Mouse (Mus musculus) embryonic fibroblast, embryonic 13.5 days (primary cell): Measurements from ENCODE around the gene Lgals9.

Experiments used
- CTCF ChIP-seq: IDR thresholded peaks from 2 replicates; pipeline ENCODE4 v1.5.1; 2011; ENCODE audit warnings: mild to moderate bottlenecking, control low read depth, low read length, moderate library complexity, borderline replicate concordance; ENCODE audit not compliant: insufficient read depth
- POLR2A ChIP-seq: IDR thresholded peaks from 2 replicates; pipeline ENCODE4 v1.6.1; 2011; ENCODE audit warnings: low read depth, mild to moderate bottlenecking, control low read depth, low read length, moderate library complexity

GRCm38 (mm10) chr11:79014602-79015325 is 30.0 kb upstream of the Lgals9 start:
- TF ChIP-seq POLR2A: no peak
- TF ChIP-seq CTCF: no peak
